Mouse (Mus musculus) lung, postnatal 0 days (tissue): ENCODE measurements around the gene Gm49369. TPM values are rescaled to one million over a fixed set of nuclear protein-coding genes. Genes with fewer than 3 reads are reported as not detected.
A peak's percentile ranks its signal among the peaks of the same experiment; 100 is the strongest.

Experiments
- ATAC-seq: fragments of 200-750 bp; cut with Nextera tagmentation; 2 replicates; pipeline ENCODE4 v1.8.0; 2017; ENCODE audit warnings: moderate library complexity
- DNase-seq: peaks from one replicate; pipeline ENCODE4 v3.0.0-alpha.2; 2016; ENCODE audit warnings: low spot score
- H3K27ac ChIP-seq: fragments of 300-500 bp; sonication (generic); 2 replicates; pipeline ENCODE4 v1.5.1; 2014; ENCODE audit warnings: antibody characterized with exemption, mild to moderate bottlenecking, low read length, mixed read lengths
- H3K27me3 ChIP-seq: fragments of 300-500 bp; sonication (generic); replicated peaks from 2 replicates; pipeline ENCODE4 v1.6.1; 2014; ENCODE audit warnings: low read length, mixed read lengths; ENCODE audit not compliant: insufficient read depth
- H3K36me3 ChIP-seq: fragments of 300-500 bp; sonication (generic); 2 replicates; pipeline ENCODE4 v1.6.1; 2014; ENCODE audit warnings: low read length, mixed read lengths; ENCODE audit not compliant: insufficient read depth
- H3K4me1 ChIP-seq: fragments of 300-500 bp; sonication (generic); 2 replicates; pipeline ENCODE4 v1.6.1; 2014; ENCODE audit warnings: antibody characterized with exemption, low read depth, low read length, mixed read lengths; ENCODE audit not compliant: insufficient read depth
- H3K4me2 ChIP-seq: fragments of 300-500 bp; sonication (generic); replicated peaks from 2 replicates; pipeline ENCODE4 v1.6.1; 2014; ENCODE audit warnings: low read depth, mild to moderate bottlenecking, low read length, moderate library complexity, mixed read lengths
- H3K4me3 ChIP-seq: fragments of 300-500 bp; sonication (generic); 2 replicates; pipeline ENCODE4 v1.5.1; 2014; ENCODE audit warnings: low read depth, low read length
- H3K9ac ChIP-seq: fragments of 300-500 bp; sonication (generic); replicated peaks from 2 replicates; pipeline ENCODE4 v1.6.1; 2014; ENCODE audit warnings: low read depth, mild to moderate bottlenecking
- H3K9me3 ChIP-seq: fragments of 300-500 bp; sonication (generic); 2 replicates; pipeline ENCODE4 v1.6.1; 2016; ENCODE audit warnings: low read length, mixed read lengths
- CTCF ChIP-seq: IDR thresholded peaks from 2 replicates; pipeline ENCODE4 v1.5.1; 2016; ENCODE audit warnings: antibody characterized with exemption, mild to moderate bottlenecking
- EP300 ChIP-seq: IDR thresholded peaks from 2 replicates; pipeline ENCODE4 v1.6.1; 2016; ENCODE audit warnings: antibody characterized with exemption, mild to moderate bottlenecking, control low read depth
- WGBS: fragments of 180-500 bp; shearing (Covaris S2); extraction: QIAGEN DNeasy Blood & Tissue Kit; methylation state at CpG from one replicate; pipeline ENCODE4 v1.1.7; 2014; 5-methylcytosine and 5-hydroxymethylcytosine counted together
- polyA plus RNA-seq: library from polyadenylated mRNA; unstranded; fragments of >200 nt; fragmentation: Nextera tagmentation; extraction: Ambion mirVana; gene quantifications from 2 replicates; pipeline ENCODE4 v1.2.1, GENCODE M21; 2015

Gm49369 gene
- polyA plus RNA-seq, 1 experiment from 2014 or later: 0.80 TPM

DNA sequence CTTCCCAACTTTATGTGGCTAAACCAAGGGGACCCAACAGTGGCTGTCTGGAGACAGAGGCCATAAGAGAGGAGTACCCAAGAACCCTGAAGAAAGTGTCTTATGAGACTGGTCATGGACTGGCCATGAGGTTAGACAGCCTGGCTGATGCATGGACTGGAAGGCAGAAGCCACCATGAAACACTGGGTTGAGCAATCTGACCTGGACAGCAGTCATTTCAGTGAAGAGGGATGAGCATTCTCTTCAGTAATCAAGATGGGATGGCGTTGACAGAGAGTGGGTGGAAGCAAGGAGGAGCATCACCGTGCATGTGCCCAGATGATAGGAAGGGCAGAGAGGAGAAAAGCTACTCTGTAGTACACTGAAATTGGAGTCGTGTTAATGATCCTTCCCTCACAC, 8.6 kb upstream of the Gm49369 start:
- 76% methylated on average over 3 of the region's 3 CpGs for whole genome bisulfite sequencing

GRCm38 (mm10) chr7:142389961-142390650, 7.6 kb upstream of the Gm49369 start:
- H3K9ac ChIP-seq: no peak overlapping the region
- peaks cover 19% of the 10 kb centered on the region for H3K4me1 ChIP-seq
- no peaks in the 10 kb centered on the region for H3K9me3 ChIP-seq
- H3K27ac ChIP-seq: no peak overlapping the region
- H3K27me3 ChIP-seq: no peaks in the 10 kb centered on the region
- H3K36me3 ChIP-seq: 0 out of 2 replicates have a peak, but pooled peaks cover 1% of the 10 kb centered on the region
- WGBS: 73% methylated on average over 3 of the region's 3 CpGs
- TF ChIP-seq CTCF (no peak), EP300 (no peak)
- DNase-seq: peak; percentile 36
- no peak overlapping the region for H3K4me2 ChIP-seq
- no peak overlapping the region for H3K4me3 ChIP-seq
- no peak for ATAC-seq

More for the DNA sequence above, 8.6 kb upstream of the Gm49369 start:
- ATAC-seq (no peak), DNase-seq (no peak)
- no peak overlapping the region for H3K27ac ChIP-seq
- H3K9me3 ChIP-seq: no peaks in the 10 kb centered on the region
- H3K4me1 ChIP-seq: peaks cover 15% of the 10 kb centered on the region
- H3K27me3 ChIP-seq: no peaks in the 10 kb centered on the region
- TF ChIP-seq EP300: no peak
- no peak for TF ChIP-seq CTCF
- H3K4me3 ChIP-seq: no peak overlapping the region
- no peaks in the 10 kb centered on the region for H3K36me3 ChIP-seq
- H3K4me2 ChIP-seq: no peak overlapping the region
- H3K9ac ChIP-seq: no peak overlapping the region

- DNase-seq (no peak), ATAC-seq (no peak)
- Histone ChIP-seq H3K36me3 (peaks cover 13% of the 10 kb centered on the region), H3K4me3 (no peak overlapping the region), H3K9me3 (no peaks in the 10 kb centered on the region), H3K27me3 (no peaks in the 10 kb centered on the region), H3K4me1 (peaks cover 19% of the 10 kb centered on the region), H3K4me2 (no peak overlapping the region), H3K27ac (peak overlapping the region; percentile 16; the same call in 1 of the 2 replicates), H3K9ac (no peak overlapping the region)
- WGBS: 85% methylated on average over 2 of the region's 2 CpGs
- no peak for TF ChIP-seq CTCF
- TF ChIP-seq EP300: no peak
Measured at GRCm38 (mm10) chr7:142388740-142389139, 6.3 kb upstream of the Gm49369 start.

- 96% methylated on average over 1 of the region's 1 CpGs for WGBS
- Histone ChIP-seq H3K4me2 (no peak overlapping the region), H3K27me3 (no peaks in the 10 kb centered on the region), H3K36me3 (peaks cover 18% of the 10 kb centered on the region), H3K4me1 (peaks cover 16% of the 10 kb centered on the region), H3K27ac (peak overlapping the region; percentile 16), H3K9me3 (no peaks in the 10 kb centered on the region), H3K9ac (no peak overlapping the region), H3K4me3 (peak overlapping the region; percentile 75)
- DNase-seq: no peak
- no peak for ATAC-seq
- no peak for TF ChIP-seq CTCF
- TF ChIP-seq EP300: no peak
Measured at GRCm38 (mm10) chr7:142388198-142388597, 5.7 kb upstream of the Gm49369 start.

GRCm38 (mm10) chr7:142387419-142388148, 5.1 kb upstream of the Gm49369 start, which contains the start of gene Ctsd:
Gene Ctsd, minus strand, starts transcription at chr7:142388038.
- peak within 1 kb of the TSS; percentile 87 for H3K27ac ChIP-seq
- H3K9ac ChIP-seq: peak within 1 kb of the TSS; percentile 91
- 1% methylated on average over 48 of the region's 55 CpGs for WGBS
- ATAC-seq: peak; percentile 98
- H3K36me3 ChIP-seq: peaks cover 24% of the 10 kb centered on the region
- H3K4me2 ChIP-seq: peak within 1 kb of the TSS; percentile 87
- H3K4me1 ChIP-seq: peaks cover 14% of the 10 kb centered on the region
- no peaks in the 10 kb centered on the region for H3K9me3 ChIP-seq
- H3K4me3 ChIP-seq: peak within 1 kb of the TSS; percentile 75
- no peaks in the 10 kb centered on the region for H3K27me3 ChIP-seq
- TF ChIP-seq CTCF: no peak
- TF ChIP-seq EP300: no peak
- DNase-seq: peak; percentile 99

DNA sequence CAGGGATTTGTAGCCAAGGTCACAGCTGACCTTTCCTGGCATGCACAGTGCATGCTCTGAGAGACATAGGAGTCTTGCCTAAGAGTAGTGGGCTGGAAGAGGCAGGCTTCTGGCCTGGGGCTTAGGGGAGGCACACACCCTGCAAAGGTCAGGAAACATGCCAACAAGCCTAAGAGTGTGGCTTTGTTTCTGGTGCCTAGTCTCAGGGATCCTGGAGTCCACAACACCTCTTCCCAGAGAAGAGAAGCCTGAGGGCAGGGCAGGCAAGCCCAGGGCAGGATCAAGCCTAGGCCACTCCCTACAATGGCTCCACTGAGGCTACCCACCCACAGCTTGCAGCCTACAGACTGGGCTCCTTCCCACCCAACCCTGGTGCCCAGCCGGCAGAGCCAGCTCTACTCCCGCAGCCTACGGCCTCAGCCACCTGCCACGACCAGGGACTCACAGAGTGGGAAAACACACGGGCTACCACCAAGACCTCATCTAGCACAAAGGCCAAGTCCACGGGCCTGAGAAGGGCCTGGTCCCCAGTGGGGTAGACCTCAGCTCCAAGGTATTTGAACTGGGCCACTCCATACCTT, 4.2 kb upstream of the Gm49369 start:
- H3K9me3 ChIP-seq: no peaks in the 10 kb centered on the region
- peaks cover 14% of the 10 kb centered on the region for H3K4me1 ChIP-seq
- H3K36me3 ChIP-seq: peaks cover 33% of the 10 kb centered on the region
- no peaks in the 10 kb centered on the region for H3K27me3 ChIP-seq
- H3K9ac ChIP-seq: peak overlapping the region; percentile 91
- H3K4me3 ChIP-seq: peak overlapping the region; percentile 75
- ATAC-seq: no peak
- H3K27ac ChIP-seq: peak overlapping the region; percentile 87
- peak; percentile 32 for DNase-seq
- H3K4me2 ChIP-seq: peak overlapping the region; percentile 87
- WGBS: 42% methylated on average over 6 of the region's 6 CpGs
- TF ChIP-seq CTCF (no peak), EP300 (no peak)
